Mouse (Mus musculus): ENCODE measurements around the gene Dicer1. TPM values are rescaled to one million over a fixed set of nuclear protein-coding genes. Genes with fewer than 3 reads are reported as not detected.
"Not testable (repeated sequence)": the region's sequence is repeated elsewhere in the genome, so short reads cannot be mapped to it uniquely, and the experiment has no call there.

Dicer1 gene
- polyA plus RNA-seq, 3 experiments from 2014 or later: 8.9 to 14.8 (median 14.1) TPM

DNA sequence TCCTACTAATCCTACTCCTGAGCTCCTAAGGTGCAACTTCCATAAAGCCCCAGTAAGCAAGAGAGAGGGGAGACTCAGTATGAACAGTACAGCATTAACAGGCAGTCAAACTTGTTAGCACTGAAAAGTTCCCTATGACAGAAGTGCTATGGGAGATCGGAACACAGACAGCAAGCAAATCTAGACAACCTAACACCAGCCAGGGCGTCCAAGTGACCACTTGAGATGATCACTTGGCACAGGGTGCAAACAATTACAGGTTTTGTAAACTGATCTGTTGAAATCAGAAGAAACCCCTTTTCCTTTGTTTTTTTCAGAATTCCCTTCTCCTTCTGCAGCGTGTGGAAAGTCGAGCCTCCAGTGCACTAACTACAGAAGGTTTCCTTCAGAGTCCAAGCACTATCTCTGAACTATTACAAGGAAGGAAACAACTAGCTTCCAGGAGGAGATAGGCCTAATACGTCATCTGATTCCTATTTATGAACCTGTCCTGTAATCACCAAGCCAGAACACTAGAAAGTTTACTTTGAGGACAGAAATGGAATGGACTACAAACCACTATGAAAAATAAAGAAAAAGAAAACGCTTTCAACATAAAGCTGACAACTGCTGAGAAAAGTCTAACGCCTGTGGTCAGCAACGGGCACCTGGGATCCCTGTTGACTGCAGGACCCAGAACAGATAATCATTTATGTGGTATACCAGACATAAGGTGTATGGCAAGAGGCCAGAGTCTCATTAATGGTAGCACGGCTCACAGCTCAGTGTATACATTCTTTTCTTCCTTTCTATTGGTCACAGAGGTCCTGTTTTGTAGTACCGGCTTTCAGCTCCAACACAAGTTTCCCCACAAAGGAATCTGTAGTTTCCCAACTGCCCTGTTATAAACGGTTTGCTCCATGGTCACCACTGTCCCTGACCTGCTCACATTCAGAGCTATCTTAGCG lies 10.6 kb downstream of the Dicer1 start:
- no peak for ATAC-seq

DNA sequence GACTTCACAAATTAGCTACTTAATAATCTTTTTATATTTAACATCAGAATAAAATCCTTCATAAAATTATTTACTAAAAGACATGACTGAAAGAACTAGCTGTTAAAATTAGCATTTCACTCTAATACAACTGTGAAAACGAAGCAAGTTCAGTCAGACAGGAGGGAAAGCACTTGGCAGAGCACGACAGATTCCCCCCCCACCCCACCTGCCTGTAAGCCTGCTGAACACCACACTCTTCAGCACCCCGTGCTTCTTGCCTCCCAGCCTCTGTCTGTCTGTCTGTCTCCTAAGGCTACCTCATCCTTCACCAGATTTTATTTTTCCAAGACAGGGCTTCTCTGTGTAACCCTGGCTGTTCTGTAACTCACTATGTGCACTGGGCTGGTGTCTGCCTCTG lies 12.8 kb downstream of the Dicer1 start:
- no peak for ATAC-seq

DNA sequence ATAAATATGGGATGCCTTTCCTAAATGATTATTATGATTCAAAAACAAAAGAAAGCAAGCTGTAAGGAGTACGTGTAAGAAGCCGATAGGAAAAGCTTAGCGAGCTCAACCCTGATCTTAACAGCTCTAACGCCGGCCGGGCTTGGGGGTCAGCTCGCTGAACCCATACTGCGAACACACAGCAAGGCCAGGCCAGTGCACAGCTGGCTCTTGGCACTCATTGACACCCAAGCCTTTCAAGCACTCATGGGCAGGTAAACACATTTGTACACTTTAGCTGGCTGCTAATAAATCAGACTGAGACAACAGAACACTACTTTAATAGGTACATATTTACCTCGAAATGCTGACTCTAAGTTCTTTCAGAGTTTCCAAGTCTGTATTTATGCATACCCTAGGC lies 13.3 kb downstream of the Dicer1 start:
- ATAC-seq: no peak

DNA sequence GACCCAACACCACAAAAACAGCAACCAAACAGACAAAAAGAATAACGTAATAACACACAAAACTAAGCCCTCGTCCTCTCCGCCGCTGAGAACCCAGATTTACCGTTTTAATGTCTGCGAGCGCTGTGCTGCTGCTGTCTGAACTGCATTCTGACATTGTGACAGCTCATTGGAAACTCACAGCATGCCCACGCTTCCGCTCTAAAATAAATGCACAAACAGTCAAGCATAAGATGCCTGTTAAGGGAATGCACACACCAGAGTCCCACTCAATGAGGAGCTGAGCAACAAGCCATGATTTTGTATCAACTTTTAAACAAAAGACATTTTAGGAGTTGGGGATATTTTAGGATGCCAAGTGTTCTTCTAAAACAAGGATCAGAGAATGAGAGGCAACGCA lies 14.1 kb downstream of the Dicer1 start:
- ATAC-seq: no peak

DNA sequence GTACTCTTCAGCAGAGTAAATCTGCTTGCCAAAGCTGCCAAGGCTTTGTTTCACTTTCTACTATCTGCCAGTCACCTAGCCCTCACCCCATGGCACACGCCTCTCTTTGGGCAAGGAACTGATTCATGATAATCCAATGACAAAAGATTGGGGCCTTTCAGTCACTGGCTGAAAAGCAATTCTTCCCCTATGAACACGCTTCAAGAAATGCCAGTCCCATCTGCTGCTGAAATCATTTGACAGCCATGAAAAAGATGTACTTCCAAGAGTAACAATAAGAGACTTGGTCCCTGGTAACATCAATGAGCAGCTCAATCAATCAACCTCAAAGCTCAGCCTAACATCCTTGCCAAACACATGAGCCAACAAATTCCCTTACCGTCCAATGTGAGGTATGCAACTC lies 15.8 kb downstream of the Dicer1 start:
- no peak for ATAC-seq

DNA sequence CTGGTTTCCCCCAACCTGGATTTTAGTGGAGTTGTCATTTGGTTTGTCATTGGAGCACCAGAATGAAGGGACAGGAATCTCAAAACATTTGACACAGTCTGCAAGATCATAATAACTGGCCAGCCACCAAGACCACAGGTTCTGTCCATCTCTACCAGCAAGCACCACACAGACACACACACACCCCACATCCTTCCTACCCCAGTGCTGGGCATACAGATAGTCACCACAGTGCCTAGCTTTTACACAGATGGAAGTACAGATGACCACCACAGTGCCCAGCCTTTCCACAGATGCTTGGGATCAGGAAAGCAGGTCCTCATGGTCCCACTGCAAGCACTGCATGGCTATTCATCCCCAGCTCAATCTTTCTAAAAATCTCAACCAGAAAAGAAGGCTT lies 18.6 kb downstream of the Dicer1 start:
- ATAC-seq: no peak

DNA sequence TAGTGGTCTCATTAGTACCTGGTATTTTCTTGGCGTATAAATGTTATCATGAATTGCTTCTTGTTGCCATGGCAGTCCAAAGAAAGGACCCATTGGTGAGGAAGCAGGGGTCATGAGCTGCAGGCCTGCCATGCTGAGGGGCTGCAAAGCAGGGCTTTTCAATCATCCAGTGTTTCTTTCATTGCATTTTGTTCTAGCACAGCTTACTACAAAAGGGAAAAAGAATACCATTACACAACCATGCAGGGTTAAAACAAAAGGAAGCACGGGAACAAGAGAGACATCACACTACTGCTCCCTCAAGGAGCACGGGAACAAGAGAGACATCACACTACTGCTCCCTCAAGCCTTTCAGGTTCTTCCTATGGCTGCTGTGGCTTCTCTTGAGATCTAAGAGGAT lies 20.0 kb downstream of the Dicer1 start:
- ATAC-seq: no peak

DNA sequence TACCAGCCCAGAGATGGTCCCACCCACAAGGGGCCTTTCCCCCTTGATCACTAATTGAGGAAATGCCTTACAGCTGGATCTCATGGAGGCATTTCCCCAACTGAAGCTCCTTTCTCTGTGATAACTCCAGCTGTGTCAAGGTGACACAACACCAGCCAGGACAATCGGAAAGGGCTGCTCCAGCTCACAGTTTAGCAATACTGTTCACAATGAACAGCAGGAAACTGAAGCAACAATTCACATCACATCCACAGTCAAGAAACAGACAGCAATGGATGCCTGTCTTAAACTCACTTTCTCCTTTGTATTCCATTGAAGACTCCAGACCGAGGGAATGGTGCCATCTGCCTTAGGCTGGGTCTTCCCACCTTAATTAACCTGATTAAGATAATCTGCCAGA lies 25.3 kb downstream of the Dicer1 start:
- not testable (repeated sequence) for ATAC-seq

DNA sequence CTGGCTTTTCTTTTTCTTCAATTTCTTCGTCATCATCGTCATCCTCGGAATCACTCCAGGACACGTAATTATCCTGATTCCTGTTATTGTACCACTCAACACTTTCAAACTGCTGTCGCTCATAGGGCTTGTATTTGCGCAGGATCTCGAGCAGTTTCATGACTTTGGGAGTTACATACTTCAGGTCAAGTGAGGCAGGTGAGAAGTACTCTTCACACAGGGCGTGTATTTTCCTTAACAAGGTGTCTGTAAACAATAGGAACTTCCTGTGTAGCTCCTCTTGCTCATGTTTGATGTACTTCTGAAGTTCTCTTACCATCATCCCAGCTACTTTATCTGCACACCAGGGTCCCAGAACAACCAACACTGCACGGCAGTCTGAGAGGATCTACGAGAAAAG lies 29.7 kb downstream of the Dicer1 start:
- no peak for ATAC-seq

DNA sequence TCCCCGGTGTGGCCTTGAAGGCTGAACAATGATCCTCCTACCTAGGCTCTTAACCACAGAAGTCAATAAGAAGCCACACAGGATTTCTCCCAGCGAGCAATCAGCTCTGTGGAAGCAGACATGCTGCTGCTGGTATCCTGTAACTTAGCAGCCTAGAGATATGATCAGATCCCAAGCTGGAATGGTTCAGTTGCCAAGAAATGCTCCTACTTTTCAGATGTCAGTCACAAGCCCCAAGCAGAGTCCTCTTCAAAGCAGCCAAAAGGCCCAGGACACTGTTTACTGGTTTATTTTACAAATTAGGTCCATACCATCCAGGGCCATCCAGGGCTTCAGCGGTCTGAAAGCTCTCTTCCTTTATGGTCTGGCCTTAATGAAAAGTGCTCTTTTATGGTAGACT lies 30.7 kb downstream of the Dicer1 start:
- no peak for ATAC-seq

DNA sequence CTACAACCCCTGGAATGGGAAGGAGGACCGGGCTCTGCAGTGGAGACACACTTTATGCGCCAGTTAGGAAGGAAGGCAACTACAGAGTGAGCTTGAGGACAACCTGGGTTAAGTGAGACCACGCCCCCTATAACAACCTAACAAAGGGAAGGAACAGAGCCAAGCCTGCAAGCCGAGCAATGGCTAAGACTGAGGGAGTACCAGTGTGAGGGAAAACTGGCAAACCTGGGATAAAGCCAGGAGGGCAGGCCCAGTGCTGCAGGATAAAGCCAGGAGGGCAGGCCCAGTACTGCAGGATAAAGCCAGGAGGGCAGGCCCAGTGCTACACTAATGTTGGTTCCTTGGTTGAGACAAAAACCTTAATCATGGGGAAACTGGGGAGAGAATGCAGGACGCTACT lies 32.8 kb downstream of the Dicer1 start:
- ATAC-seq: no peak

DNA sequence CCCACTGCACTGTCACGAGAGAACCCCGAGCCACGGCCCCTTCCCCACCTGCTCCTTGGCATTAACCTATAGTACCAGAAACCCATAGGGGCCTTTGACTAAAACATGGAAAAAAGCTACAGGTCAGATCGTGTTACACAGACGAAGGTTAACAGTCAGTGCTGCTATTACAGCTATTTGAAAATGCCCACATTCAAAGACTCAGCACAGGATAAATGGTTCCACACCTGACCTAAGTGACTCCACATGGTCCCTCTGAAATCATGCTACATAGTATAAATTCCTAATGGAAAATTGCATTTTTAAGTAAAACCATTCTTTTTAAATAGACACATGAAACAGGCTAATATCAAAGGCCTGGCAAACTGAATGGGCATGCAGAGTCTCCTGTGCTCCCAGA lies 35.3 kb downstream of the Dicer1 start:
- ATAC-seq: no peak

DNA sequence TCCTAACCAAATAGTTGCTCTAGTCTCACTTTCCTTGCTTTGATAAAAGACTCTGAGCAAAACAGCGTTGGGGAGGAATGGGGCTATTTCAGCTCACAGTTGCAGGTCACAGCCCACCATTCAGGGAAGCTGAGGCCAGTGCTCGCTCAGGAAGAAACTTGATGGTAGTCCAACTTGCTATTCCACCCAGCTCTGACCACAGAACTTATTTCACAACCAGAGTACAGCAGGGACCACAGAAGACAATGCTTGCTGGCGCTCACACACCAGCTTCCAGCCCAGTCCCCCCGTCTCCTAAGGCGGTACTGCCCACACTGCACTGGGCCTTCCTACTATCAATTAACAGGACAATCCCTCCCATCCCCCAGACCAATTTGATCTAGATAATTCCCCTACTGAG lies 36.3 kb downstream of the Dicer1 start:
- ATAC-seq: no peak

DNA sequence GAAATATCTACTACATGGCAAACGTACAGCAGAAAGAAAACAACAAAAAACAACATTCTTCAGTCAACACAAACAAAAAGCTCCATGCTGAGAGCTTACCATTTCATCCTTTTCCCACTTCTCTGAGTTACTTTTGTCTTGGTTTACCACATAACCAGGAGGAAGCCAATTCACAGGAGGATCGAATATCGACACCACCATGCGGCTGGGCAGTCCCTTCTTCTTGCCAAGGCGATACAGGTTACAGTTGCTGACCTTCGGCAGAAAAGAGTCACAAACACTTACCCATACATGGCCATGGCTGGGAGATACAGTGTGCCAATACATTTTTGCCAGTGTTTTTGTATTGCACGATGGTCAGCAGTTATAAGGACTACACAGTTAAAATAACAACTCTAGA lies 51.5 kb downstream of the Dicer1 start:
- no peak for ATAC-seq

DNA sequence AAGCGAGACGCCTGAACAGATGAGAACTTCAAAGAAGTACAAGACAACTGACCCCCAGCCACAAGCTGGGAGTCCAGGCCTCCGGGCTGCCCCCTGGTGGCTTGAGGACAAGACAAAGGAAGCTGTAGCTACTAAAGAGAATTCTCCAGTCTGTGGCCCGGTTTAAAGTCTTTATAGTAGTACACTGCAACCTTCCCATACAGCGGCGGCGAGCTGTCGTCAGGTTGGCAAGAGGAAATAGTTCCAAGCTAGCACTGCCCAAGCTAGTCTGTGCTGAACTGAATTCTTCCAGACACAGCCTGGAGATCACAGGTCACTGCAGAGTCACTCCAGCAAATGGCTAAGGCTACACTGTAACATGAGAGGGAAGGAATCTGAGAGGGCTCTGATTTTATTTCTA lies 52.0 kb downstream of the Dicer1 start:
- no peak for ATAC-seq

DNA sequence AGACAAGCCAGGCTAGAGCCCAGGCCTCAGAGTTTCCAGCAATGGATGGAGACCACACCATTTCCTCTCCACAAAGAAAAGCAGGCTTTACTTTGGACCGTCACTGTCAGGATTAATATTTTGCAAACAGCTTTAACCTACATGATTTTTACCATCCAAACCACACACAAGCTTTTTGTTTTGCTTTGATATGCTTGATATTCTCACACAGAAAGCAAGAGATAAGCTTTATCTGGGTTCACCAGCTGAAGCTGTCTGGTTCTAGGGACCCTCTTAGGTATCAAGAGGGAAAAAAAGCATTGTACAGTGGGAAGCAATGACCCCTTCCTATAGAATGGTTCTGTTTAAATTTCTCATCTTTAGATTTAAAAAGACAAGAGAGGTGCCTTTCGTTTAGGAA lies 56.2 kb downstream of the Dicer1 start:
- ATAC-seq: no peak

DNA sequence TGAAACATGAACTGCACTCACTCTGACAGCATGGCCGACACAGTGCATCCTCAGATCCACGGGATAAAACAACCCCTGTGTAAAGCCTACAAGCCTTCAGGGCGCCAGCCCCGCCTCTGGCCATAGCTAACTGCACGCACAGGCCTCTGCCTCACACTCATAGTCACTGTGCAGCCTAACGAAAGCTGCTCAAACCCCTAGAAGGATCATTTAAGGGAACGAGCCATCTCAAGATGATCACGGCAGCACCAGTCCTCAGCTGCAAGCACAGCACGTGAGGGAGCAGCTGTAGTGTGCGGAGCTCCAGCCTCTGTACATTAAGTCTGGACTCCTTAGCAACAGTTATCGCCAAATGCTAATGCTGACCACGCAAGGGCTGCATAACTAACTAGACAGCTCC lies 58.9 kb downstream of the Dicer1 start:
- no peak for ATAC-seq

DNA sequence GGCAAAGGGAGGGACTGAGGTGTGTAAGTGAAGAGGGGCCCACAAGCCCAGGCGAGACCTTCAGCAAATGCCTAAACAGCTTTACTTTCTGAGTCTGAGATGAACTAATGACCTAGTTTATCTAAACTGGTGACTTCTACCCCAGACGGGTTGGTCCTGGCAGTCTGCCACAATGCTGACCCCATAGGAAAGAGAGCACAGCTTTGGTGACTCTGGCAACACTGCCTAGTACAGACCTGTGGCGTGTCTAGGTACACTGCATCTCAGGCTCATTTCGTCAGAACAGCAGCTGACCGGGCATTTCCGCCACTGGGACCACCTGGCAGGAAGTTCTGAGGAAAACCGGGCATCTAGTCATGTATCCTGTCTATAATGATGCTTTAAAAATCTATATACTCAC lies 61.3 kb downstream of the Dicer1 start:
- ATAC-seq: no peak

DNA sequence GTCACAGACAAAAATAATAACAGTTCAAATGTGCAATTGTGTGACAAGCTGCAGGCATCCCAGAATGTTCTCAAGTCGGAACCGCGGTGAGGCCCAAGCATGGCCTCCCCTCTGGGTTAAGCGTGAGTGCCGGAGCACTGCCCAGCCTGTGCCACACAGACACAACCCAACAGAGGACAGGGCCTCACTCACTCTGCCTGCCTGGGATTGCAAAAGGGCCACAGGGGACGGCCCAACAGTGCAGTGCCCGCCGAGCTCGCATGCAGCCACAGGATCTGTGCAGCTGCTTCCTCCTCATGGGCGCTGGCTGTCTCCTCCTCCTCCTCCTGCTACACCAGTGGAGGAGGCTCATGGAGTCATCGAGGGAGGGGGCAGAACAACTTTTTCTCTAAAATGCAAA lies 62.9 kb downstream of the Dicer1 start:
- ATAC-seq: no peak

DNA sequence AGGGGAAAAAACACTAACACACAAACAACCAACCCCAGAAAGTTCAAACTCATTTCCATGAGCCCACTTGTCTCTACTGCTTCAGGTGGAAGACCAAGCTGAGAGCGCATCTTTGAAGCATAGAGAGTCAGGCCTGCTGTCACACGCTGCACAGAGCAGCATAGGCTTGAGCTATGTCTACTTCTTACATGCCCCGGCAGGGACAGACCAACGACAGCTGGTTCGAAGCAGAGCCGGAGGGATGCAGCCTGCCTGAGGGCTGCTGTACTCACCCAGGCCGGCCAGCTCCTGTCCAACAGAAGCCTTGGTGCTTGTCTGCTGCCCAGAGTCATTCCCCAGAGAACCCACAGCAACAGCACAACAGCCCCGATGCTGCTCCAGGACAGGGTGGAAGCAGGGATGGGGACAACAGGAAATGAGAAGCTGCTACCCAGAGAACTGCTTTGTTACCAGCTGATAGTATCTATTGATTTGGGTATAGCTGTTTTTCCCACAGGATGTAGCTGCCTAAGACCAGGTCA lies 67.3 kb downstream of the Dicer1 start:
- no peak for ATAC-seq

DNA sequence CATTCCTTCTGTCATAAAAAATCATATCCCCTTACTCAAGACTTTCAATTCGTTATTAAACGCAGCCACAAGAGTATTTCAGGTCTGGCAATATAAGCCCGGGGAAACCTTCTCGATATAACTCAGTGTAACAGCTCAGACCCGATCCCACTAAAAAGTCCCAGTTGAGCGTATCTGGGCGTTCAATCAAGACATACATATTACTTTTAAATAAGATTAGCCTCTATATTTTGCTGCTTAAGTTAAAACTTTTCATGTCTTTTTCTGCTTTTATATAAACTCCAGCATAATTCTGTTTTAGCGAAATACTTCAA lies 72.0 kb downstream of the Dicer1 start:
- no peak for ATAC-seq

DNA sequence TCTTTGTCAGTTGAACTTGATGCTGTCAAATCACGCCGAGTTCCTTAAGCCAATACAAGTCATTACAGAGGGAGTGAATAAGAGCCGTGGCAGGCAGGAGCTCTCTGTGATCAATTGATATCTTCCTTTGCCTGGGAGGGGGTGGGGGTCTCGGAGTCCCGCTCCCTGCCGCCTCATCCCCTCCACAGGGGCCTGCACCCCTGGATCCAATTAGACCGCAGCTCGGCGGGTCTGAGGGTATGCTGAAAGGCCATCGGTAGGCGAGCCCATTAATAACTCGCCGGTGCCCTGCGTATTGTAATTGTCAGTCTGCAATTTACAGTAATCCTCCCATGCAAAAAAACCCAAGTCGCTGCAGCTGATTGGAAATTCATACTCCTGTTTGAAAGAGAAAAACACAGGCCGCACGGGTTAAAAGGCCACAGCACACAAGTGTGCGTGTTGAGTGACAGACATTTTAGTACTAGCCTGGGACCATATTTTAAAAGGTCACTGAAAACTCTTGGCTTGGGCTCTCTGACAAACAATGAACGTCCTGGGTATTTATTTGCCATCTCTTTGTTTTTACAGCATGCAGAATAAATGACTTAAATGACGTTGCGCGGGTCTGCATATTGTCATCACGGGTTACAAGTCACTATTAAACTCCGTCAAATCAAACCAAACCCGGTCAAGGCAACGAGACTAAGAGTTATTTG lies 72.5 kb downstream of the Dicer1 start:
- ATAC-seq: no peak

DNA sequence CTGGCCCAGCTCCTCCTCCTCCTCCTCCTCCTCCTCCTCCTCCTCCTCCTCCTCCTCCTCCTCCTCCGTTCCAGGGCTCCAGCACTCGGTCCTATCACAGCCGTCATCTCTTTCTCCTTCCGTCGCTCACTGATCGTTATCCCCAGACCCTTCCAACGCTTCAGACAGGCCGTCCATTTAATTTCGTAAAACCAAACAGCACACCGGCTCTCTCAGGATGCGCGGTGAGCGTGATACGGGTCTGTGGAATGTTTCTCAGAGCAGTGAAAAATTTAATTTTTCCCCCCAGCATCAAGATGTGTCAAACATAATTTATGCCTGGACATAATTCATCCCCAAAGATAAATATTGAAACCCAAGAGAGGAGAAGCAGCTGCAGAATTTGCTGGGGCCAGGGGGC lies 73.3 kb downstream of the Dicer1 start:
- ATAC-seq: no peak

DNA sequence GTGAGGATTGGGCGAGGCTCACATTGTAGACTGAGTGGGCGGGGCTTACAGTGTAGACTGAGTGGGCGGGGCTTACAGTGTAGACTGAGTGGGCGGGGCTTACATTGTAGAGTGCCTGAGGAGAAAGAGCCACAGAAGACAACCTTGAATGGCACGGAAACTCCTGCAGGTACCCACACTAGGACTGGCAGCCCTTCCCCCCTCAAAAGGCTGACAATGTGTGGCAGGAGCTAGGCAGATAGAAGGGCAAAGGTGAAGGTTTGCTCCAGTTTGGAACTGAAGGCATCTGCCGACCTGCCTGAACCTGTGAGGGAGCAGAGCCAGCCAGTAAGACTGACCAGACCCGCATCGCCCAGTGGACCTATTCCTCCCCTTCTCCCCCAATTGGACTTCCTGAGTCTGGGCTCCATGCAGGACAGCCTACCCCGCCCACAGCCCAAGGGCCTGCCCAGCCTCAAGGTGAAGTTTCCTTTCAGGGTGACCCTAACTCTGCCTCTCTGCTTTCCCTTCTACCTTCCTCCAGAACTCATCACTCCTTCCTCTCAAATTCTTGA lies 74.3 kb downstream of the Dicer1 start:
- ATAC-seq: no peak
